Mouse (Mus musculus) stomach, embryonic 16.5 days (tissue): ENCODE measurements around the gene Baat. TPM values are rescaled to one million over a fixed set of nuclear protein-coding genes. Genes with fewer than 3 reads are reported as not detected.
A peak's percentile ranks its signal among the peaks of the same experiment; 100 is the strongest.

Experiments used
- ATAC-seq: fragments of 200-750 bp; cut with Nextera tagmentation; 2 replicates; pipeline ENCODE4 v1.8.0; 2017; ENCODE audit warnings: moderate number of reproducible peaks, moderate TSS enrichment; ENCODE audit not compliant: insufficient read depth, low FRiP score
- H3K27ac ChIP-seq: fragments of 300-500 bp; sonication (generic); 2 replicates; pipeline ENCODE4 v1.5.1; 2014; ENCODE audit warnings: low read length
- H3K27me3 ChIP-seq: fragments of 300-500 bp; sonication (generic); 2 replicates; pipeline ENCODE4 v1.6.1; 2014; ENCODE audit warnings: low read length, control low read depth, mixed read lengths; ENCODE audit not compliant: control insufficient read depth, insufficient read depth
- H3K36me3 ChIP-seq: fragments of 300-500 bp; sonication (generic); 2 replicates; pipeline ENCODE4 v1.6.1; 2014; ENCODE audit warnings: low read length; ENCODE audit not compliant: control insufficient read depth, insufficient read depth
- H3K4me1 ChIP-seq: fragments of 300-500 bp; sonication (generic); 2 replicates; pipeline ENCODE4 v1.6.1; 2014; ENCODE audit warnings: low read length, control low read depth, mixed read lengths; ENCODE audit not compliant: control insufficient read depth, insufficient read depth
- H3K4me2 ChIP-seq: fragments of 300-500 bp; sonication (generic); 2 replicates; pipeline ENCODE4 v1.6.1; 2014; ENCODE audit warnings: low read depth, low read length, mixed read lengths
- H3K4me3 ChIP-seq: fragments of 300-500 bp; sonication (generic); replicated peaks from 2 replicates; pipeline ENCODE4 v1.5.1; 2014; ENCODE audit warnings: mild to moderate bottlenecking, low read length
- H3K9ac ChIP-seq: fragments of 300-500 bp; sonication (generic); 2 replicates; pipeline ENCODE4 v1.6.1; 2014; ENCODE audit warnings: low read length
- H3K9me3 ChIP-seq: fragments of 300-500 bp; sonication (generic); replicated peaks from 2 replicates; pipeline ENCODE4 v1.6.1; 2016; ENCODE audit warnings: low read length, control low read depth; ENCODE audit not compliant: control insufficient read depth
- WGBS: fragments of 180-500 bp; shearing (Covaris S2); extraction: QIAGEN DNeasy Blood & Tissue Kit; methylation state at CpG from one replicate; pipeline ENCODE4 v1.1.7; 2014; 5-methylcytosine and 5-hydroxymethylcytosine counted together
- polyA plus RNA-seq: library from polyadenylated mRNA; unstranded; fragments of >200 nt; fragmentation: Nextera tagmentation; extraction: Ambion mirVana; gene quantifications from 2 replicates; pipeline ENCODE4 v1.2.1, GENCODE M21; 2015

Baat gene
- 0.06 and 0.36 TPM in 2 replicates for polyA plus RNA-seq

DNA sequence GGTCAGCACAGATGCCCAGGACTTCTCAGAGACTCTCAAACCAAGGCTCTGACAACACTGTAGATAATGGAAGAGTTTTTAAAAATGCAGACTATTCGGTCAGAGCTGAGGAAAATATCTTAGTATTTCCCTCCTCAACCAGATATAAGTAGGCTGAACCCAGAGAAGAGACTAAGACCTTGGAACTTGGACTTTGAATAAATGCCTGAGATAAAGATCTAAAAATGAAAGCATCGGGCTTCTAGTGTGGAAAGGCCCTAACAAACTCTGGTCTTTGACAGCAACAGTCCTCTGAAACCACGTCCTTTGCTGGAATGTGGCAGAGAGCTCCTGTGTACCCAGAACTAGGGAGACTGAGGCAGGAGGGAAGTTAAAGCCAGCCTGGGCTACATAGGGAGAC, at the start of gene Baat:
Gene Baat (minus strand): TSS at position 172 of the 400 bp plus-strand sequence.
- Histone ChIP-seq H3K9ac (no peak within 1 kb of the TSS), H3K4me1 (no peaks in the 10 kb centered on the region), H3K27ac (no peak within 1 kb of the TSS), H3K4me2 (no peak within 1 kb of the TSS), H3K36me3 (no peaks in the 10 kb centered on the region), H3K27me3 (no peaks in the 10 kb centered on the region), H3K4me3 (no peak within 1 kb of the TSS), H3K9me3 (no peaks in the 10 kb centered on the region)
- no peak for ATAC-seq
- WGBS: 67% methylated on average over 3 of the region's 3 CpGs

DNA sequence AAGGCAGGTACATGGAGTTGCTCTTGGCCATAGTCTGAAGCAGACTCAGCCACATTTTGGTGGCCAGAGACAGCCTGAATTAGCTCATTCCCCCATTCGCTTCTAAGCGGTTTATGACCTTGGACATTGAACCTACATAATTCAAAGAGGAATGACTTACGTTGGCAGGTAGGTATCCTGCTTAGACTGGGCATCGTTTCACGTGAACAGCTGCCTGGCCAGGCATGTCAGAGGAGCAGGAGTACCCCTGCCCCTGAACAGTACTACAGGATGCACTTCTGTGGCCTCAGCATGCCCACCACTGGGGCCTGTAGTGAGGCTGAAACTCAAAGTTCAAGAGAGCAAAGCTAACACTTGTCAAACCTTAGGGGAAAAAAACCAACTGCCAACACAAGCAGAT, 47.0 kb upstream of the Baat start:
- no peaks in the 10 kb centered on the region for H3K36me3 ChIP-seq
- H3K27ac ChIP-seq: no peak overlapping the region
- H3K4me1 ChIP-seq: no peaks in the 10 kb centered on the region
- WGBS: 81% methylated on average over 5 of the region's 5 CpGs
- H3K4me3 ChIP-seq: no peak overlapping the region
- H3K9ac ChIP-seq: no peak overlapping the region
- H3K9me3 ChIP-seq: no peaks in the 10 kb centered on the region
- no peaks in the 10 kb centered on the region for H3K27me3 ChIP-seq
- ATAC-seq: no peak
- no peak overlapping the region for H3K4me2 ChIP-seq

- 38% methylated on average over 3 of the region's 3 CpGs for WGBS
- H3K4me3 ChIP-seq: no peak within 1 kb of the TSS
- H3K4me1 ChIP-seq: no peaks in the 10 kb centered on the region
- no peak within 1 kb of the TSS for H3K9ac ChIP-seq
- no peaks in the 10 kb centered on the region for H3K27me3 ChIP-seq
- no peaks in the 10 kb centered on the region for H3K9me3 ChIP-seq
- peak; percentile 68; the same call in 1 of the 2 replicates for ATAC-seq
- H3K27ac ChIP-seq: no peak within 1 kb of the TSS
- H3K4me2 ChIP-seq: no peak within 1 kb of the TSS
- H3K36me3 ChIP-seq: no peaks in the 10 kb centered on the region
Measured at GRCm38 (mm10) chr4:49549383-49549782, 43.0 kb upstream of the Baat start, which contains the start of gene Aldob. Aldob (minus strand) TSS chr4:49549546.

GRCm38 (mm10) chr4:49547544-49548219, 41.3 kb upstream of the Baat start:
- Histone ChIP-seq H3K4me2 (no peak overlapping the region), H3K27me3 (no peaks in the 10 kb centered on the region), H3K4me1 (no peaks in the 10 kb centered on the region), H3K27ac (no peak overlapping the region), H3K9me3 (no peaks in the 10 kb centered on the region), H3K36me3 (no peaks in the 10 kb centered on the region), H3K4me3 (0 out of 2 replicates have a peak overlapping the region, but pooled peaks have one; percentile 10), H3K9ac (no peak overlapping the region)
- ATAC-seq: no peak
- WGBS: 85% methylated on average over 7 of the region's 7 CpGs

- Histone ChIP-seq H3K4me1 (no peaks in the 10 kb centered on the region), H3K9me3 (no peaks in the 10 kb centered on the region), H3K9ac (no peak overlapping the region), H3K27ac (no peak overlapping the region), H3K27me3 (no peaks in the 10 kb centered on the region), H3K4me3 (no peak overlapping the region), H3K4me2 (no peak overlapping the region), H3K36me3 (no peaks in the 10 kb centered on the region)
- no peak for ATAC-seq
- 57% methylated on average over 6 of the region's 6 CpGs for WGBS
Measured at GRCm38 (mm10) chr4:49546873-49547543, 40.7 kb upstream of the Baat start.

- Histone ChIP-seq H3K4me1 (no peaks in the 10 kb centered on the region), H3K4me3 (no peak overlapping the region), H3K27ac (no peak overlapping the region), H3K9ac (no peak overlapping the region), H3K4me2 (no peak overlapping the region), H3K27me3 (no peaks in the 10 kb centered on the region), H3K36me3 (no peaks in the 10 kb centered on the region), H3K9me3 (no peaks in the 10 kb centered on the region)
- 82% methylated on average over 2 of the region's 2 CpGs for WGBS
- no peak for ATAC-seq
Measured at GRCm38 (mm10) chr4:49546026-49546425, 39.7 kb upstream of the Baat start.

GRCm38 (mm10) chr4:49540966-49541365, 34.6 kb upstream of the Baat start:
- no peaks in the 10 kb centered on the region for H3K9me3 ChIP-seq
- no peak overlapping the region for H3K27ac ChIP-seq
- ATAC-seq: no peak
- WGBS: 66% methylated on average over 3 of the region's 3 CpGs
- H3K4me3 ChIP-seq: no peak overlapping the region
- no peak overlapping the region for H3K4me2 ChIP-seq
- no peak overlapping the region for H3K9ac ChIP-seq
- H3K27me3 ChIP-seq: no peaks in the 10 kb centered on the region
- H3K4me1 ChIP-seq: no peaks in the 10 kb centered on the region
- no peaks in the 10 kb centered on the region for H3K36me3 ChIP-seq

DNA sequence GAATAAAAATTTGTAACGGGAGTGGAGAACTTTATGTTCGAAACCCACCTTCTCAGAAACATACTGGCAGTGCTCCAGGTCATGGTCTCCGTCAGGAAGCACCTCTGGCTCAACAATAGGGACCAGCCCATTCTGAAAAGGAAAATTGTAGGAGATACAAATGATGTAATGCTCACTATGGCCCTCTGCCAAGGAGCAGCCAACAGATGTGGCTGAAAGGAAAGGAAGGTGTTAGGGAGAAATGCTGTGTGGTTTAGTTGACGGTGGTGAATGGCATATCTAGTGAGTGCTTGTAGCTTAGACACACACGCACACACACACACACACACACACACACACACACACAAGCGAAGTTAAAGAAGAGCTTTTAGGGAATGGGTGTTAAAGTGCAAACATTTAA, 33.3 kb upstream of the Baat start:
- Histone ChIP-seq H3K4me1 (no peaks in the 10 kb centered on the region), H3K9ac (no peak overlapping the region), H3K36me3 (no peaks in the 10 kb centered on the region), H3K27ac (no peak overlapping the region), H3K4me2 (no peak overlapping the region), H3K27me3 (no peaks in the 10 kb centered on the region), H3K9me3 (no peaks in the 10 kb centered on the region), H3K4me3 (no peak overlapping the region)
- WGBS: 51% methylated on average over 6 of the region's 6 CpGs
- no peak for ATAC-seq

DNA sequence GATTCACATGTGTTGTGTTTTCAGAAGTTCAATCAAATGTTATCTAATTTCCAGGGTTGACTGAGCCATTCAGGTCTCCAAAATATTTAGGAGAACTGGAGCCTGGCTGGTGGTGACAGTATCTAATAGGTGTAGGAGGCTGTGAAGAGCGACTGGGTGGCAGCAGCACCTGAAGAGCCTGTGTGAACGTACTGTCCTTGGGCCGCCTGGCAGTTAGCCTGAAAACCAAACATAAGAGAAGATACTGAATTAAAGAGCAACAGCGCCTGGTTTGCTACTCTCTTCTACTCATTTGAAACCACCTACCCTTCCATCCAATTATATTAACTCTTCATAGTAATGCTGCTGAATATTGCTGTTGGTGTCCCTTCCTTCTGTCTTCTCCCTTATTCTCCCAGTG, 30.3 kb upstream of the Baat start:
- Histone ChIP-seq H3K27ac (no peak overlapping the region), H3K9ac (no peak overlapping the region), H3K4me1 (no peaks in the 10 kb centered on the region), H3K9me3 (no peaks in the 10 kb centered on the region), H3K27me3 (no peaks in the 10 kb centered on the region), H3K4me2 (no peak overlapping the region), H3K4me3 (no peak overlapping the region), H3K36me3 (no peaks in the 10 kb centered on the region)
- WGBS: 84% methylated on average over 4 of the region's 4 CpGs
- ATAC-seq: no peak
